Mouse (Mus musculus) right cerebral cortex, postnatal 36 days (tissue): ENCODE data around the gene Csmd2.
"Not testable (repeated sequence)": the region's sequence is repeated elsewhere in the genome, so short reads cannot be mapped to it uniquely, and the experiment has no call there.

Experiments used
- DNase-seq, 2 experiments: peaks; one replicate each; pipeline ENCODE4 v3.0.0; 2022; ENCODE audit warnings: low spot score in 2 of 2, mixed read lengths in 1 of 2

Gene Csmd2

GRCm38 (mm10) chr4:128609925-128610402, 622.3 kb downstream of the Csmd2 start, which contains the start of gene Zscan20:
TSS of gene Zscan20 (minus strand) at chr4:128610098.
- DNase-seq = peak; percentile 98 to 99

DNA sequence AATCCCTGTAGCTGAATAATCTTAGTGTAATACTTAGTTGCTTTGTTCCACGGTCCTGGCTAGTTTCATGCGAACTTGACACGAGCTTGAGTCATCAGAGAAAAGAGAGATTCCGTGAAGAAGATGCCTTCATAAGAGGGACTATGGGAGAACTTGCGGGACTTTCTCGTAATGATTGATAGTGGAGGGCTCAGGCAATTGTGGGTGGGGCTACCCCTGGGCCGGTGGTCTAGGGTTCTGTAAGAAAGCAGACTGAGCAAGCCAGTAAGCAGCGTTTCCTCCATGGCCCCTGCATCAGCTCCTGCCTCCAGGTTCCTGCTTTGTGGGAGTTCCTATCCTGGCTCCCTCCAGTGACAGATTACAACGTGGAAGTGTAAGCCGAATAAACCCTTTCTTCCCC, 623.0 kb downstream of the Csmd2 start:
- DNase-seq = no peak

GRCm38 (mm10) chr4:128611726-128612125, 624.1 kb downstream of the Csmd2 start:
- not testable (repeated sequence) for DNase-seq

- peak in 1 of 2 experiments; percentile 44 for DNase-seq
Measured at GRCm38 (mm10) chr4:128613326-128613725, 625.7 kb downstream of the Csmd2 start.

- no peak for DNase-seq
Measured at GRCm38 (mm10) chr4:128615761-128616160, 628.1 kb downstream of the Csmd2 start.
